Mouse (Mus musculus): ENCODE measurements around the gene Nhp2.
"Not testable (repeated sequence)": the region's sequence is repeated elsewhere in the genome, so short reads cannot be mapped to it uniquely, and the experiment has no call there.

The Nhp2 gene

DNA sequence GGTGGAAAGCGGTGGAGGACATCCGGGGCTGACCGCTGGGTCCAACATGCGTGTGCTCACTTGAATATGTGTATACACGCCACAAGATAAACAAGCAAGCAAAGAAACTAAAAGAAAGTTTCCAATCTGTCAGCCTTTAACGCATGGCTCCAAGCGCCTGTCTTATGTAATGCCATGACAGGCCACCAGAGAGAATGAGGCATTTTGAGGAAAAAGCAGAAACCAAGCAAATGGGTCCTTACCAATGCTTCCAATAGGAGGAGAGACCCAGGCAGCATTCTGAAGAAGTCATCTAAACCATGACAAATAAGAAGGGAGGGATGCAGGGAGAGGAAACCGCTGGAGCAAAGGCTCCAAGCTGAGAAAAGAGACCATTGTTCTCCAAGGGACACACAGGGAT is 5.3 kb upstream of the Nhp2 start:
- no peaks in the 10 kb centered on the region for H3K9me3 ChIP-seq (ENCODE audit: low read length)
- H3K4me1 ChIP-seq (replicated peaks; ENCODE audit: low read depth, low read length) = peaks cover 55% of the 10 kb centered on the region
- no peaks in the 10 kb centered on the region for H3K36me3 ChIP-seq (ENCODE audit: insufficient read depth, low read length)
- H3K27me3 ChIP-seq (ENCODE audit: insufficient read depth, low read length) = no peaks in the 10 kb centered on the region
- TF ChIP-seq POU5F1 (IDR thresholded peaks at IDR 0.05; ENCODE audit: borderline replicate concordance, low read length) (no peak), NANOG (IDR thresholded peaks at IDR 0.05; ENCODE audit: borderline replicate concordance, low read length) (no peak), CTCF (conservative IDR thresholded peaks at IDR 0.05; ENCODE audit: low read length) (peak; percentile 22; the same call in 1 of the 2 replicates)
- H3K4me3 ChIP-seq (replicated peaks; ENCODE audit: low read length) = peak overlapping the region; percentile 75; the same call in 1 of the 2 replicates

DNA sequence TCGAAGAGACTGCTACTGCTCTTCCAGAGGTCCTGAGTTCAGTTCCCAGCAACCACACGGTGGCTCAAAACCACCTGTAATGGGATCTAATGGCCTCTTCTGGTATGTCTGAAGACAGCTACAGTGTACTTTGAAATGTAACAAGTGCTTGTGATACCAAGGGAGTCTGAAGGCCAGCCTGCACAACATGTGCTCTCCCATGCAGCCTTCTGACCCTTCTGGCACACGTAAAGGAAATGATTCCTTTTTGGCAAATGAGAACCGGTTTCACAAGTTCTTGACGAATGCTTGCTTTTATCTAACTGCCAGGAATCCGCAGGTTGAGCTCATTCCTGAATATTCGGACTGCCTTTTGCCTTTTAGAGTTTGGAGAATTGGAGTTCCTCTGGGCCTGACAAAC is 4.4 kb upstream of the Nhp2 start:
- Histone ChIP-seq H3K36me3 (ENCODE audit: insufficient read depth, low read length) (no peaks in the 10 kb centered on the region), H3K9me3 (ENCODE audit: low read length) (no peaks in the 10 kb centered on the region), H3K4me1 (replicated peaks; ENCODE audit: low read depth, low read length) (peaks cover 47% of the 10 kb centered on the region), H3K4me3 (replicated peaks; ENCODE audit: low read length) (peak overlapping the region; percentile 75), H3K27me3 (ENCODE audit: insufficient read depth, low read length) (no peaks in the 10 kb centered on the region)
- TF ChIP-seq CTCF (conservative IDR thresholded peaks at IDR 0.05; ENCODE audit: low read length) (no peak), NANOG (IDR thresholded peaks at IDR 0.05; ENCODE audit: borderline replicate concordance, low read length) (no peak), POU5F1 (IDR thresholded peaks at IDR 0.05; ENCODE audit: borderline replicate concordance, low read length) (no peak)

DNA sequence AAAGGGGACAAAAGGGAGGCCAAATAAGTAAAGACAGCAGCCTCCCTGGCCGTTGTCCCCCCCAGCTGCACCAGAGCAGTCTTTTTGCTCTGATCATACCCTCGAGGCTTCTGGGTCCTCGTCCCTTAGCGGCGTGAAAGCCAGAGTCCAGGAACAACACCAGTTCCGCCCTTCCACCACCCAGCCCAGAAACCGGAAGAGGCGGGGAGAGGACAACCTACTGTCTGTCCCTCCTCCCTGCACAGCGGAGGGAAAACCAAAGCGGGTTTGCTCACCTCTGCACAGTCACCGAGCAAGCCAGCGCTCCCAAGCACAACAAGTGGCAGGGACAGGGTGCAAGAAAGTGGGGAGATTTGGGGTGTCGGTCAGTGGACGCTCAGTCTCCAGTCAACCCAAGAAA is 3.9 kb upstream of the Nhp2 start:
- TF ChIP-seq POU5F1 (IDR thresholded peaks at IDR 0.05; ENCODE audit: borderline replicate concordance, low read length) (no peak), CTCF (conservative IDR thresholded peaks at IDR 0.05; ENCODE audit: low read length) (no peak), NANOG (IDR thresholded peaks at IDR 0.05; ENCODE audit: borderline replicate concordance, low read length) (no peak)
- H3K4me3 ChIP-seq (replicated peaks; ENCODE audit: low read length) = peak overlapping the region; percentile 75
- peaks cover 5% of the 10 kb centered on the region for H3K36me3 ChIP-seq (ENCODE audit: insufficient read depth, low read length)
- no peaks in the 10 kb centered on the region for H3K9me3 ChIP-seq (ENCODE audit: low read length)
- H3K27me3 ChIP-seq (ENCODE audit: insufficient read depth, low read length) = no peaks in the 10 kb centered on the region
- H3K4me1 ChIP-seq (replicated peaks; ENCODE audit: low read depth, low read length) = peaks cover 49% of the 10 kb centered on the region

DNA sequence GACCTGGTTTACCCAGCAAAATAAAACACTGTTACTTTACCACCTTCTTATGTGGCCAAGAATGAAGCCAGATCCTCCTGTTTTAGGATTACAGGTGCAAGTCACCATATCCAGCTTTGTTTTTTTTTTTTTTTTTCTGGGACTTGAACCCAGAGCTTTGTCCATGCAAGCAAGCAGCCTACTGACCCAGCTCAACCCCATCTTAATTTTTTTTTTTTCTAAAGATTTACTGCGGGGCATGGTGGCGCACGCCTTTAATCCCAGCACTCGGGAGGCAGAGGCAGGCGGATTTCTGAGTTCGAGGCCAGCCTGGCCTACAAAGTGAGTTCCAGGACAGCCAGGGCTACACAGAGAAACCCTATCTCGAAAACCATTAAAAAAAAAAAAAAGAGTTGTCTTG is 3.4 kb upstream of the Nhp2 start:
- H3K9me3 ChIP-seq (ENCODE audit: low read length); H3K27me3 ChIP-seq (ENCODE audit: insufficient read depth, low read length); H3K36me3 ChIP-seq (ENCODE audit: insufficient read depth, low read length): not testable (repeated sequence)
- peaks cover 54% of the 10 kb centered on the region for H3K4me1 ChIP-seq (replicated peaks; ENCODE audit: low read depth, low read length)
- H3K4me3 ChIP-seq (replicated peaks; ENCODE audit: low read length) = peak overlapping the region; percentile 75

DNA sequence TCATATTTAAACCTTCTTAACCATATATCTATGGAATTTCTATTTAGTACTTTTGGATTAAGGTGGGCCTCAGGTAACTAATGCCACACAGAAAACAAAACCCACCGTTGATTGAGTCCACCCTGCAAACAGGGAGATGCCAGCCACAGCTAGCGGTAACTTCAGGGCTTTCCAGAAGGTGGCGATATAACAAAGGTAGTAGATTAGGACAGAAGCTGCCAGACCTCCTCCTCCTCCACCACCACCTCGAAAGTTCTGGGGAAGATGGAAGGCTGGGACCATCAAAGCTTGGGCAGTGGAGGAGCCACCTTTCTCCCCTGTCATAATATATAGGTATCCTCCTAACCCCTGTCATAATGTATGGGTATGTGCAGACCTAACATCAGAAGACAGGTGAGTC is 1.8 kb upstream of the Nhp2 start:
- Histone ChIP-seq H3K9me3 (ENCODE audit: low read length) (no peaks in the 10 kb centered on the region), H3K27me3 (ENCODE audit: insufficient read depth, low read length) (no peaks in the 10 kb centered on the region), H3K36me3 (ENCODE audit: insufficient read depth, low read length) (peaks cover 26% of the 10 kb centered on the region), H3K4me3 (replicated peaks; ENCODE audit: low read length) (no peak overlapping the region), H3K4me1 (replicated peaks; ENCODE audit: low read depth, low read length) (peaks cover 70% of the 10 kb centered on the region)
- TF ChIP-seq NANOG (IDR thresholded peaks at IDR 0.05; ENCODE audit: borderline replicate concordance, low read length) = no peak
- peak; percentile 81 for TF ChIP-seq CTCF (conservative IDR thresholded peaks at IDR 0.05; ENCODE audit: low read length)
- TF ChIP-seq POU5F1 (IDR thresholded peaks at IDR 0.05; ENCODE audit: borderline replicate concordance, low read length) = no peak

DNA sequence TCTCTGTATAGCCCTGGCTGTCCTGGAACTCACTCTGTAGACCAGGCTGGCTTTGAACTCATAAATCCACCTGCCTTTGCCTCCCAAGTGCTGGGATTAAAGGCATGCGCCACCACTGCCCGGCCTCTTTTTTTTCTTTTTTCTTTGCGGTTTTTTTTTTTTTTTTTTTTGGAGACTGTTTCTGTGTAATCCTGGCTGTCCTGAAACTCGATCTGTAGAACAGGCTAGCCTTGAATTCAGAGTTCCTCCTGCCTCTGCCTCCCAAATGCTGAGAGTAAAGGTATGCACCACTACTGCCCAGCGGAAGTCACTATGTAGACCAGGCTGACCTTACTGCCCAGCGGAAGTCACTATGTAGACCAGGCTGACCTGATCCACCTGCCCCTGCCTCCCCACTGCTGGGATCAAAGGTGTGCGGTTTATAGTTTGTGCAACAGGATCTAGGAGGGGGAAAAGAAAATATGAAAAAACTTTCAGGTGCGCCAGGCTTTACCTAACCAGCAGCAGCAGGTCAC is 584 bp upstream of the Nhp2 start:
- Histone ChIP-seq H3K27me3 (ENCODE audit: insufficient read depth, low read length) (no peaks in the 10 kb centered on the region), H3K4me1 (replicated peaks; ENCODE audit: low read depth, low read length) (peaks cover 78% of the 10 kb centered on the region), H3K36me3 (ENCODE audit: insufficient read depth, low read length) (peaks cover 38% of the 10 kb centered on the region), H3K9me3 (ENCODE audit: low read length) (no peaks in the 10 kb centered on the region), H3K4me3 (replicated peaks; ENCODE audit: low read length) (peak overlapping the region; percentile 99)
- TF ChIP-seq CTCF (conservative IDR thresholded peaks at IDR 0.05; ENCODE audit: low read length) = no peak
- no peak for TF ChIP-seq POU5F1 (IDR thresholded peaks at IDR 0.05; ENCODE audit: borderline replicate concordance, low read length)
- no peak for TF ChIP-seq NANOG (IDR thresholded peaks at IDR 0.05; ENCODE audit: borderline replicate concordance, low read length)

DNA sequence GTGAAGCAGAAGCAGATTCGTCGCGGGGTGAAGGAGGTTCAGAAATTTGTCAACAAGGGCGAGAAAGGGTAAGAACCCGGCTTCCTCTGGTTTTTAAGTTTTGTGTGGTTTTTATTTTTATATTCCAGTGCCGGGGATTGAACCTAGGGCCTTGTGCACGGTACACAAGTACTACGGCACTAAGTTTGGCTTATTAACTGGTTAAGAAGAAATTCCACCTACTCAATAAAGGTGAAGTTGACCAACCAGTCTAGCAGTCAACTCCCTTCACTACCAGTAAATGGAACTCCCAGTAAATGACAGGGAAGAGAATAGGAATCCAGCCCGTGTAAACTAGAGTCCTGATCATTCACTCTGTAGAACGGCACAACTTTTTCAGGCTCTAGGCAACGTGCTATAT is 549 bp downstream of the Nhp2 start:
- TF ChIP-seq NANOG (IDR thresholded peaks at IDR 0.05; ENCODE audit: borderline replicate concordance, low read length) (no peak), CTCF (conservative IDR thresholded peaks at IDR 0.05; ENCODE audit: low read length) (no peak), POU5F1 (IDR thresholded peaks at IDR 0.05; ENCODE audit: borderline replicate concordance, low read length) (no peak)

DNA sequence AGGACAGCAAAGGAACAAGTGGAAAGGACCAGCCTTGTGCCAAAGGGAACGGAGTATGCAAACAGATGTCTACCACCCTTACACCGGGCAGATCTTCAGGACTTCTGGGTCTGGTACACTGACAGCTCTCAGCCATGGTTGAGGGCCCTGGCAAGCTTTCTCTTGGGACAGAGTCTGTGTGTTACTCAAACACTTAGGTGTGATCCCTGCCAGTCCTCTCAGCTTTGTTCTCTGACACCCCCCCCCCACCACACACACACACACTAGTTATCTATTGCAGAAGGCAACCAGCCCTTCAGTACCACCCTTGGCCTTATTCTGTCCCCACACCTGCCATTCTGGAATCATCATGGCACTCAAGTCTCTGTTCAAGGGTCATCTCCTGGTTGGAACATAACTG is 2.2 kb downstream of the Nhp2 start:
- Histone ChIP-seq H3K36me3 (ENCODE audit: insufficient read depth, low read length) (peaks cover 66% of the 10 kb centered on the region), H3K9me3 (ENCODE audit: low read length) (no peaks in the 10 kb centered on the region), H3K4me1 (replicated peaks; ENCODE audit: low read depth, low read length) (peaks cover 78% of the 10 kb centered on the region), H3K4me3 (replicated peaks; ENCODE audit: low read length) (peak overlapping the region; percentile 99), H3K27me3 (ENCODE audit: insufficient read depth, low read length) (no peaks in the 10 kb centered on the region)
- TF ChIP-seq POU5F1 (IDR thresholded peaks at IDR 0.05; ENCODE audit: borderline replicate concordance, low read length) (no peak), CTCF (conservative IDR thresholded peaks at IDR 0.05; ENCODE audit: low read length) (no peak), NANOG (IDR thresholded peaks at IDR 0.05; ENCODE audit: borderline replicate concordance, low read length) (no peak)

More for the DNA sequence above, 549 bp downstream of the Nhp2 start:
- Histone ChIP-seq H3K4me1 (replicated peaks; ENCODE audit: low read depth, low read length) (peaks cover 78% of the 10 kb centered on the region), H3K4me3 (replicated peaks; ENCODE audit: low read length) (peak overlapping the region; percentile 99), H3K27me3 (ENCODE audit: insufficient read depth, low read length) (no peaks in the 10 kb centered on the region), H3K36me3 (ENCODE audit: insufficient read depth, low read length) (peaks cover 49% of the 10 kb centered on the region), H3K9me3 (ENCODE audit: low read length) (no peaks in the 10 kb centered on the region)

DNA sequence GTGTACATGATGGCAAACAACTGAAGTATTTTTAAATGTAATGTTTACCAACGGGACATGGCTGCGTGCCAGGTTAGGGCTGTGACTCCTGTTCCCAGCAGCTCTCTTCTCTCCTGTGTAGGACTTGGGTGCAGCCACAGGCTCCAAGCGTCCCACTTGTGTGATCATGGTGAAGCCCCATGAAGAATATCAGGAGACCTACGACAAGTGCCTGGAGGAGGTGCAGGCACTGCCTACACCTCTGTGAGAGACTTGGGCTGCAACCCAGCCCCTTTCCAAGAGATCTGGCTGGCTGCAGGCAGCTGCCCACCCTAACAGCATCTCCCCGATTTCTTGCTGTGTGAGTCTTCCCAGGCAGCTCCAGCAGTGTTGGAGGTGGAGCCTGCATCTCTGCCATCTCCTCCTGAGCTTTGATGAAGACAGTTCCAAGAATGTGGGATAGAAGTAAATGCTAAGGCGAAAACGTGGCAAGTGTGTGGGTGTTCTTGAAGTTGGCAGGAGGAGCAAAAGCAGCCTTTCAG is 3.5 kb downstream of the Nhp2 start:
- H3K4me1 ChIP-seq (replicated peaks; ENCODE audit: low read depth, low read length) = peaks cover 87% of the 10 kb centered on the region
- H3K9me3 ChIP-seq (ENCODE audit: low read length) = no peaks in the 10 kb centered on the region
- H3K4me3 ChIP-seq (replicated peaks; ENCODE audit: low read length) = peak overlapping the region; percentile 99; the same call in 1 of the 2 replicates
- H3K27me3 ChIP-seq (ENCODE audit: insufficient read depth, low read length) = no peaks in the 10 kb centered on the region
- H3K36me3 ChIP-seq (ENCODE audit: insufficient read depth, low read length) = peaks cover 79% of the 10 kb centered on the region
- TF ChIP-seq NANOG (IDR thresholded peaks at IDR 0.05; ENCODE audit: borderline replicate concordance, low read length) (no peak), CTCF (conservative IDR thresholded peaks at IDR 0.05; ENCODE audit: low read length) (no peak), POU5F1 (IDR thresholded peaks at IDR 0.05; ENCODE audit: borderline replicate concordance, low read length) (no peak)

All from E14TG2a.4 (cell line).